Mouse (Mus musculus): Measurements from ENCODE around the gene Pla2r1. TPM values are rescaled to one million over a fixed set of nuclear protein-coding genes. Genes with fewer than 3 reads are reported as not detected.

Gene Pla2r1
- 2.3 TPM for polyA plus RNA-seq (2014; fragmentation: Illumina TruSeq; extraction: RNeasy Lipid Tissue Mini Kit (QIAGEN cat#74804); ENCODE audit: low read depth, low replicate concordance)

DNA sequence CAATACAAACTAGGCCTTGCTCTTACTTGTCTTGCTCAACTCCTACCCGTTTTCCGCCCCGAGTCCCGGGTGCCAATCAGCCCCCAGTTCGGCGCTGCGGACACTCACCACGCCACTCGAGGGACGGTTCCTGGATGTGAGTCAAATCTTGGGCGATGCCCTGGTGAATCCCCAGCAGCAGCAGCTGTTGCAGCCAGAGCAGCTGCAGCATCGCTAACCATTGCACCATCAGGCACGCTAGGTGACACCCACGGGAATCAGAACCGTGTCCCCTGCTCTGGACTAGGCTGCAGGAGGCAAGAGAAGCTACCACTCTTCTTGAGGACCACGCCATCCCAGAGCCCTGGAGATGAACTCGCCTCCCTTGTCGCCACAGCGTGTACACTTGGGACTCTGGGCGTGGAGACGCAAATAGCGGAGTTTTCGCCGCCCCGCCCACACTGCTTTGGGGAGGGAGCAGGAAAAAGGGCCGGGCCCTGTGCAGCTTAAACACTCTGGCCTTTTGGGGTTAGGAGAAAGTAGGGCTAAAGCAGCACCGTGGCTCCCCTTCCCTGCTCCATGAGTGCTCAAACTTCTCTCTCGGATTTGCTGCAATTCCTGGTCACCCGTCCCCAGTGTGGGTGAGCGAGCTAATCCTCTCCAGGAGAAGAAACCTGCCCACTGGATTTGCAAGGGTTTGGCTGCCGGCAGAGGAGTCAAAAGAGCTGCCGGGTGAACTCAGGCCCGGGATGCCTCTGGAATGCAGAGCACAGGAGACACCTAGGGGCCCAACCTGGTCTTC, at the start of gene Pla2r1:
TSS of gene Pla2r1 (minus strand) at position 407 of the 781 bp plus-strand sequence.

GRCm38 (mm10) chr2:60382858-60383669, 170.0 kb downstream of the Pla2r1 start, which contains the start of gene Ly75:
TSS of gene Ly75 (minus strand) at chr2:60383303.

Other genes with a start within 250 kb of the Pla2r1 start
- 1.7 TPM for gene Ly75, start 170.0 kb downstream of the Pla2r1 start, polyA plus RNA-seq (2014; fragmentation: Illumina TruSeq; extraction: RNeasy Lipid Tissue Mini Kit (QIAGEN cat#74804); ENCODE audit: low read depth, low replicate concordance)
- 0.08 TPM for gene Itgb6, start 169.3 kb upstream of the Pla2r1 start, polyA plus RNA-seq (2014; fragmentation: Illumina TruSeq; extraction: RNeasy Lipid Tissue Mini Kit (QIAGEN cat#74804); ENCODE audit: low read depth, low replicate concordance)